Mouse (Mus musculus) spleen, adult 2 months (tissue): ENCODE results near the gene Tfr2. TPM values are rescaled to one million over a fixed set of nuclear protein-coding genes. Genes with fewer than 3 reads are reported as not detected.
"Not testable (repeated sequence)": the region's sequence is repeated elsewhere in the genome, so short reads cannot be mapped to it uniquely, and the experiment has no call there.

Experiments
- DNase-seq, 2 experiments: peaks; one replicate each; pipeline versions ENCODE4 v3.0.0 to v3.0.0-alpha.2; 2012 to 2021; ENCODE audit warnings: low spot score in 2 of 2, low read depth in 1 of 2
- H3K27ac ChIP-seq: fragments of 200-500 bp; 2 replicates; pipeline ENCODE4 v1.5.1; 2012; ENCODE audit warnings: low read length, inconsistent platforms; ENCODE audit not compliant: insufficient read depth
- H3K27me3 ChIP-seq: fragments of 200-500 bp; 2 replicates; pipeline ENCODE4 v1.6.1; 2012; ENCODE audit warnings: mild to moderate bottlenecking, moderate library complexity, low read length, inconsistent platforms; ENCODE audit not compliant: control insufficient read depth, insufficient read depth
- H3K36me3 ChIP-seq: fragments of 200-500 bp; 2 replicates; pipeline ENCODE4 v1.6.1; 2012; ENCODE audit warnings: mild to moderate bottlenecking, low read length, inconsistent platforms; ENCODE audit not compliant: control insufficient read depth, insufficient read depth
- H3K4me1 ChIP-seq: fragments of 200-500 bp; 2 replicates; pipeline ENCODE4 v1.6.1; 2011; ENCODE audit warnings: inconsistent platforms; ENCODE audit not compliant: control insufficient read depth, insufficient read depth, insufficient read length
- H3K4me3 ChIP-seq: fragments of 200-500 bp; 2 replicates; pipeline ENCODE4 v1.5.1; 2011; ENCODE audit warnings: mild to moderate bottlenecking, inconsistent platforms; ENCODE audit not compliant: insufficient read depth, insufficient read length; ENCODE audit errors: extremely low read depth
- CTCF ChIP-seq: fragments of 200-500 bp; IDR thresholded peaks from 2 replicates; pipeline ENCODE4 v1.5.1; 2011; ENCODE audit warnings: mild to moderate bottlenecking, inconsistent platforms; ENCODE audit not compliant: insufficient read depth, insufficient read length, insufficient replicate concordance; ENCODE audit errors: extremely low read depth
- POLR2A ChIP-seq: fragments of 200-500 bp; IDR thresholded peaks from 2 replicates; pipeline ENCODE4 v1.6.1; 2011; ENCODE audit warnings: low read depth, low read length, inconsistent platforms
- WGBS: fragments of 180-500 bp; shearing (Covaris S2); methylation state at CpG from one replicate; pipeline ENCODE4 v1.1.7; 2018; 5-methylcytosine and 5-hydroxymethylcytosine counted together
- polyA plus RNA-seq: library from polyadenylated mRNA; depleted of rRNA; stranded (reverse); fragments of >200 nt; gene quantifications from 2 replicates; pipeline ENCODE4 v1.2.3, GENCODE M21; 2012

Gene Tfr2
- polyA plus RNA-seq, 1 experiment, result 12.2 TPM

DNA sequence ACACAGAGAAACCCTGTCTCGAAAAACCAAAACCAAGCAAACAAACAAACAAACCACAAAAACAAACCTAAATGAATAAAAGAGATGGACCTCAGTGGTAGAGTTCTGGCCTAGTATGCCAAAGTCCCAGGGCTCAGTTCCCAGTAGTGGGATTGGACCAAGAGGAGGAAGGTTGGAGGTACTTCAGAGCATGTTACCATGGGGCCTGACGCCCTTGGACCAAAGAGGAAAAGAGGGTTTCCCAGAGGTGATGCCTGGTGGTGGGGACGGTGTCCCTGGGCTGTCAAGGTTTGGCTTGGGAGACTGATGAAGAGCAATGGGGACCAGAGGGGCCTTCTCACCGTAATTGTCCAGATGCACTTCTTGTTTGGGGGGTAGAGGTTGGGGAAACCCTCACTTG is 40.4 kb downstream of the Tfr2 start:
- H3K27ac ChIP-seq, result no peak overlapping the region
- peak overlapping the region; percentile 1; the same call in 1 of the 2 replicates for H3K4me3 ChIP-seq
- 86% methylated on average over 4 of the region's 4 CpGs for WGBS

DNA sequence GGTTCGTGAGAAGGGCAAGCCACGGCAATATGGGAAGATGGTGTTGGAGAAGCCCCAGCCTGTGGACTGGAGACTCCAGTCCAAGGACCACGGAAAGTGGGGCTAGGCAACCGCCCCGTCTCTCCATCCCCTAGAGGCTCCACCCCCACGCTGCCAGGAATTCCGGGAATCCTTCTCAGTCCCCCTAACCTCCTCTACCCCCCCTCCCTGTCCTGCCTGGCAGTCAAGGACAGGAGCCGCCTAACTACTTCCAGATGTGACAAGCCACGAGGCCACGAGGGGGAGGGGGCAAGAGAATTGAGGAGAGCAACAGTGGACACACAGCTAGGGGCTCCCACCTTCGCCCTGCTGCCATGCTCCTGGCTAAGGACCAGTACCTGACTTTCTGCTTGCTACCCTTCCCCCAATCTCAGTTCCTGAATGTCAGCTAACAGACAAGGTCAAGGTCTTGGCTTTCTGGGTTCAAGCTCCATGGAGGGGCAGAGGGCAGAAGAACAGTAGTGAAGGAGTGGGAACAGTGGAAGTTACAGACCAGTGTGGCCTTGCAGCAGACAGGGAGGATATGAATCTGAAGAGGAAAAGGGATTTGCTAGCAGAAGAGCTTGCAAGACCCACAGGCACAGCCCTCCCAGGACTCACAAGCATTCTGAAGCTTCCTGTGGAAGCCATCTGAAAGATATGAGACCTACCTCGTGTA is 41.1 kb downstream of the Tfr2 start:
- no peak for DNase-seq
- Histone ChIP-seq H3K27me3 (no peaks in the 10 kb centered on the region), H3K4me3 (peak overlapping the region; percentile 1), H3K36me3 (no peaks in the 10 kb centered on the region; the same call in 1 of the 2 replicates), H3K27ac (peak overlapping the region; percentile 60), H3K4me1 (peaks cover 20% of the 10 kb centered on the region; the same call in 1 of the 2 replicates)
- TF ChIP-seq CTCF (no peak), POLR2A (no peak)
- 70% methylated on average over 12 of the region's 12 CpGs for WGBS

More for the DNA sequence above, 40.4 kb downstream of the Tfr2 start:
- Histone ChIP-seq H3K36me3 (no peaks in the 10 kb centered on the region; the same call in 1 of the 2 replicates), H3K4me1 (peaks cover 20% of the 10 kb centered on the region; the same call in 1 of the 2 replicates), H3K27me3 (no peaks in the 10 kb centered on the region)
- DNase-seq, result no peak
- TF ChIP-seq CTCF, result no peak
- no peak for TF ChIP-seq POLR2A

DNA sequence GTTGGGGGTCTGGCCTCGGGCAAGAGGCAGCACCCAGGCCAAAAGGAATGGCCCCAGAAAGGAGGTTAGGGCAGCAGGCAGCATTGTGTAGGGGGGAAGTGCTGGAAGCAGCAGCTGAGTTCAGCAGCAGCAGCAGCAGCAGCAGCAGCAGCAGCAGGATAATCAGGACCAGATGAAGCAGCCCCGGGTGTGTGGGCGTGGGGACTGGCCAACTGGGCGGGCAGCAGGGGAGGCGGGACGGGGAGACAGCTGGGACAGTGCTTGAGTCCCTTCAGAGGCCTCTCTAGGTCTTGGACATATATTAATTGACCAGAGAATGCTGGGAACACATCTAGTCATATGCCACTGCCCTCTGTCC is 41.6 kb downstream of the Tfr2 start:
- Histone ChIP-seq H3K36me3 (no peaks in the 10 kb centered on the region; the same call in 1 of the 2 replicates), H3K4me3 (no peak overlapping the region; the same call in 1 of the 2 replicates), H3K27ac (peak overlapping the region; percentile 60), H3K27me3 (no peaks in the 10 kb centered on the region), H3K4me1 (peaks cover 20% of the 10 kb centered on the region; the same call in 1 of the 2 replicates)
- no peak for DNase-seq
- TF ChIP-seq CTCF (no peak), POLR2A (no peak)
- 68% methylated on average over 6 of the region's 6 CpGs for WGBS

DNA sequence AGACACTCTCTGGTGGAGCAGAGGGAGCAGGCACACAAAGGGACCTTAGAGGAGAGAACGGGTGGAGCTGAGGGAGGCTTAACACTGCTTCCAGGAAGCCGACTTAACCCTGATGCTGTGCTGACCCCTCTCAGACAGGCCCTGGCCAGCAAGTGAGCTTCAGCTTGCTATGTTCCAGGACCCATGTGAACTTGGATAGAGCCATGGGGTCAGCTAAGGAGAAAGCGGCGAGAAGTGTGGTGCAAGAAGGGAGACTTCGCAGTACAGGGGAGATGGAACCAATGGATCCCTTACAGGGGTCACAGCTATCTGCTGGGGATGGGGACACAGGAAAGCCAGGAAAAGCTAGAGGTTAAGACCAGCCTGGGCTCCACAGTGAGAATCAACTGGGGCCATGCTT is 43.4 kb downstream of the Tfr2 start:
- TF ChIP-seq POLR2A, result no peak
- no peak for TF ChIP-seq CTCF
- H3K36me3 ChIP-seq, result no peaks in the 10 kb centered on the region
- 82% methylated on average over 5 of the region's 5 CpGs for WGBS
- H3K4me3 ChIP-seq, result no peak overlapping the region
- no peak for DNase-seq
- peak overlapping the region; percentile 3; the same call in 1 of the 2 replicates for H3K27ac ChIP-seq
- H3K4me1 ChIP-seq, result peaks cover 20% of the 10 kb centered on the region; the same call in 1 of the 2 replicates
- H3K27me3 ChIP-seq, result no peaks in the 10 kb centered on the region

DNA sequence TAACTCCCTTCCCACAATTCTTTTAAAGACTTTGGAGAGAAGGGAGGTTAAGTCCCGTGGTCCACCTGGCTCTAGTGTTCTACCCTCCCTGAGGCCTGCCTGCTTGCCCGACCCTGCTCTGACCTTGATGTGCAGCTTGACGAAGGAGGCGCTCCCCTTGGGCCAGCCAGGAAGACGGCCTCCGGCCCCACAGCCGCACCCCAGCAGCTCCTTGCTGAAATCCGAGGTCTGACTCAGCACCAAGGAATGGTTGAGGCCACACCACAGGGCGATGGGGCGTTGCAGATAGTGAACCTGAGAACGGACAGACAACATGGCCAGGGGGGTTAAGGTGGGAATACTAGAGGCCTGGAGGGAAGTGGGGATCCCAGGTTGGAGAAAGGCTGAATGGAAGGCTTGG is 43.9 kb downstream of the Tfr2 start, which contains the start of gene Pcolce:
Pcolce (minus strand) TSS at position 235 of the 400 bp plus-strand sequence.
- peaks cover 20% of the 10 kb centered on the region; the same call in 1 of the 2 replicates for H3K4me1 ChIP-seq
- TF ChIP-seq CTCF (no peak), POLR2A (no peak)
- DNase-seq, result no peak
- no peaks in the 10 kb centered on the region for H3K27me3 ChIP-seq
- no peaks in the 10 kb centered on the region for H3K36me3 ChIP-seq
- WGBS, result 87% methylated on average over 11 of the region's 11 CpGs
- H3K27ac ChIP-seq, result peak within 1 kb of the TSS; percentile 3; the same call in 1 of the 2 replicates
- H3K4me3 ChIP-seq, result no peak within 1 kb of the TSS

DNA sequence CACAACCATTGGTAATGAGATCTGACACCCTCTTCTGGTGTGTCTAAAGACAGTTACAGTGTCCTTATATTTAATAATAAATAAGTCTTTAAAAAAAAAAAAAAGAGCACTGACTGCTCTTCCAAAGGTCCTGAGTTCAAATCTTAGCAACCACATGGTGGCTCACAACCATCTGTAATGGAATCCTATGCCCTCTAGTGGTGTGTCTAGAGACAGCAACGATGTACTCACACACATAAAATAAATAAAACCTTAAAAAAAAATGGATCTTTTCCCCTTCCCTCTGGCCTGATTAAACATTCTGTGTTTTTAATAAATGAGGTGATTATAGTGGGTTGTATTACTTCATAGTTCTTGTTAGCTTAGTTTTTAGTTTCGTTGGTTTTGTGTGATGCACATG is 45.3 kb downstream of the Tfr2 start:
- H3K36me3 ChIP-seq, H3K27ac ChIP-seq, DNase-seq, H3K4me3 ChIP-seq, H3K27me3 ChIP-seq: not testable (repeated sequence)
- WGBS, result 89% methylated on average over 2 of the region's 2 CpGs
- peaks cover 13% of the 10 kb centered on the region; the same call in 1 of the 2 replicates for H3K4me1 ChIP-seq

DNA sequence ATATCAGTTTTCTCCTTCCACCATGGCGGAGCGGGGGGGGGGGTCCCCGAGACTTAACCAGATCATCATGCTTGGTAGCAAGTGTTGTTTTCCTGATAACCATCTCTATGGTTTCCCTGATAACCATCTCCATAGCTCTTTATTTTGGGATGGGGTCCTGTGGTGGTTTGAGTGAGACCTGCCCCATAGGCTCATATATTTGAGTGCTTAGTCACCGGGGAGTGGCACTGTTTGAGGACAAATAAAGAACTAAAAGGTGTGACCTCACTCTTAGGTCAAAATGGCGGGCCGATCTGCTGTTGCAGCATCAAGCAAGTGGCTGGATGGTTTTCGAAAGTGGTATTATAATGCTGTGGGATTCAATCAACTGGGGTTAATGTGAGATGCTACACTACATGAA is 45.7 kb downstream of the Tfr2 start:
- Histone ChIP-seq H3K4me3 (no peak overlapping the region), H3K27ac (no peak overlapping the region), H3K27me3 (no peaks in the 10 kb centered on the region), H3K4me1 (peaks cover 9% of the 10 kb centered on the region; the same call in 1 of the 2 replicates), H3K36me3 (no peaks in the 10 kb centered on the region)
- 83% methylated on average over 7 of the region's 7 CpGs for WGBS
- TF ChIP-seq POLR2A, result no peak
- TF ChIP-seq CTCF, result no peak
- no peak for DNase-seq
